Mouse (Mus musculus): ENCODE data around the gene AI987944. TPM values are rescaled to one million over a fixed set of nuclear protein-coding genes. Genes with fewer than 3 reads are reported as not detected.

AI987944 gene
- polyA plus RNA-seq (2014; fragmentation: Illumina TruSeq; extraction: RNeasy Lipid Tissue Mini Kit (QIAGEN cat#74804); ENCODE audit: low read depth, low replicate concordance), result 65.6 TPM

GRCm38 (mm10) chr7:41393048-41393971 is at the start of gene AI987944:
AI987944 (minus strand) TSS chr7:41393379.

Other genes with a start within 250 kb of the AI987944 start
- gene Gm5592, start 239.5 kb downstream of the AI987944 start, polyA plus RNA-seq (2014; fragmentation: Illumina TruSeq; extraction: RNeasy Lipid Tissue Mini Kit (QIAGEN cat#74804); ENCODE audit: low read depth, low replicate concordance), result not detected
- gene Vmn2r57, start 55.3 kb upstream of the AI987944 start, polyA plus RNA-seq (2014; fragmentation: Illumina TruSeq; extraction: RNeasy Lipid Tissue Mini Kit (QIAGEN cat#74804); ENCODE audit: low read depth, low replicate concordance), result 1.2 TPM
- gene Gm20449, start 106.0 kb upstream of the AI987944 start, polyA plus RNA-seq (2014; fragmentation: Illumina TruSeq; extraction: RNeasy Lipid Tissue Mini Kit (QIAGEN cat#74804); ENCODE audit: low read depth, low replicate concordance), result 0.22 TPM
- gene AW146154, start 106.5 kb upstream of the AI987944 start, polyA plus RNA-seq (2014; fragmentation: Illumina TruSeq; extraction: RNeasy Lipid Tissue Mini Kit (QIAGEN cat#74804); ENCODE audit: low read depth, low replicate concordance), result 44.8 TPM
- not detected for gene Gm6871, start 180.3 kb upstream of the AI987944 start, polyA plus RNA-seq (2014; fragmentation: Illumina TruSeq; extraction: RNeasy Lipid Tissue Mini Kit (QIAGEN cat#74804); ENCODE audit: low read depth, low replicate concordance)
- 35.9 TPM for gene 2610021A01Rik, start 205.9 kb upstream of the AI987944 start, polyA plus RNA-seq (2014; fragmentation: Illumina TruSeq; extraction: RNeasy Lipid Tissue Mini Kit (QIAGEN cat#74804); ENCODE audit: low read depth, low replicate concordance)
- gene Zfp788, start 239.8 kb upstream of the AI987944 start, polyA plus RNA-seq (2014; fragmentation: Illumina TruSeq; extraction: RNeasy Lipid Tissue Mini Kit (QIAGEN cat#74804); ENCODE audit: low read depth, low replicate concordance), result 62.5 TPM

Data from sigmoid colon, adult 10 weeks (tissue).